Mouse (Mus musculus) ovary, postnatal 10 days (tissue): Measurements from ENCODE around the gene Reln.

ENCODE experiments used
- DNase-seq: peaks from one replicate; pipeline ENCODE4 v3.0.0; 2022; ENCODE audit warnings: low spot score

Reln gene

GRCm38 (mm10) chr5:21934173-21934698 lies 410.3 kb downstream of the Reln start:
- no peak for DNase-seq

GRCm38 (mm10) chr5:21933340-21934075 lies 411.0 kb downstream of the Reln start:
- DNase-seq, result no peak

DNA sequence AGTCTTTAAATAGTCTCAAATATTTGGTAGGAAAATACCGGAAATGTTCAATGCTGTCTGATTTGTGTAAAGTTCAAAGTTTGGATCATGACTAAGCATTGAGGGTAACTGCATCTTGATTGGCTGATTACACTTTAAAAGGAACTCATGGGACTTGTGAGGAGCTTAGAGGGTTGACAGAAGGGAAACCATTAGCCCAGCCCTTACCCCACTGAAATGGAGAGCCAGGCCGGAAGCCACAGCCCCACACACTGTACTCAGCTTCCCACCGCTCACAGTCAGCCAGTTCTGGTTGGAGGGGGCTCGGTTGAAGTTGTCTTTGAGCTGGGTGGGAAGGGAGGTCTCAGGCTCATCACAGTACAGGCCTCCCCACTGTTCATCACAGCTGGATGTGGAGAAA lies 413.4 kb downstream of the Reln start:
- no peak for DNase-seq

GRCm38 (mm10) chr5:21920310-21920709 lies 424.2 kb downstream of the Reln start:
- DNase-seq, result no peak

GRCm38 (mm10) chr5:21919281-21919780 lies 425.2 kb downstream of the Reln start:
- DNase-seq, result no peak

DNA sequence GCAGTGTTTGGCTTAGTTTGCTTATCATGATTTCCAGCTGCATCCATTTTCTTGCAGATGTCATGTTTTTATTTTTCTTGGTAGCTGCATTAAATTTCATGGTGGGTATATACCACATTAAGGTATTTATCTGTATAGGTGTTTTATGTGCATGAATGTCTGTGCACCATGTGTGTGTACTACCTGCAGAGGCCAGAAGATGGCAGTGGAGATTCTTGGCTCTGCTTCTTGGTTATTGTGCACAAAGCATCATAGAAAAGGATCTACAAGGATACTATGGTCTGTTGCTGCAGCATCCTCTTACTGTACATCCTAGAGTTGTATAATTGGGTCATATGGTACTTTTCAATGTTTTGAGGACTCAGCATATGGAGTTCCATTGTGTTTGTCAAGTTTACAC lies 428.5 kb downstream of the Reln start:
- no peak for DNase-seq

GRCm38 (mm10) chr5:21914776-21915175 lies 429.7 kb downstream of the Reln start:
- DNase-seq, result no peak

DNA sequence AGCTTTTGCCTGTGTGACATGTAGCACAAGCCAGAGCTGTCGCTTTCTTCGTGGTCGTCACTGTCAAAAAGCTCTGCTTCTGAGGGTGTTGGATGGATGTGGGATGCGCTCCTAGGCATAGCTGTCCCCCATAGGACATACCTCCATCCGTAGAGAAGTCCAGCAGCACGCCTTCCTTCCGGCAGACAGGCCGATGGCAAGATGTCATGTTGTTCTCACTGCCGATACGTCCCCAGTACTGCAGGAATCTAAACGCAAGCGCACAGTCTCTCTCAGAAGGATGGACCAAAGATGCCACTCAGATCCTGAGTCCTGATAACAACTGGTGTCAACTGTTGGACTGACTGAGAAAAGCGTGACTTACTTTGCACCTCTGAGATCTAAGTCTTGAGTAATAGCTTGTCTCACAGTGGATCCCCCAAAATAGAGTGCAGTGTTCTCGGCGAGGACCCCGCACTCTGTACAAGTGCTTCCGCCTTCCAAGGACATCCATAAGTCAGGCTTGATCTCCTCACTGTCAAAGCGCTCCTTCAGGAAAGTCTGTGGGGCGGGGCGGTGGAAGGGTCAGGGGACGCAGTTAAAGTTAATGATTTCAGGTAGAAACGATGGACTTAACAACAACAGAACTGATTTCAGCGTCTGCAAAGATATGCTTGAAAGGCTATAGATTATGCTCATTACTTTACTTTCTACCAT lies 431.5 kb downstream of the Reln start:
- DNase-seq, result no peak

- DNase-seq, result no peak
Observed at GRCm38 (mm10) chr5:21910726-21911125, 433.8 kb downstream of the Reln start.

GRCm38 (mm10) chr5:21909713-21910112 lies 434.8 kb downstream of the Reln start:
- no peak for DNase-seq

GRCm38 (mm10) chr5:21901411-21901810 lies 443.1 kb downstream of the Reln start:
- DNase-seq, result no peak

GRCm38 (mm10) chr5:21900891-21901290 lies 443.6 kb downstream of the Reln start:
- DNase-seq, result no peak

DNA sequence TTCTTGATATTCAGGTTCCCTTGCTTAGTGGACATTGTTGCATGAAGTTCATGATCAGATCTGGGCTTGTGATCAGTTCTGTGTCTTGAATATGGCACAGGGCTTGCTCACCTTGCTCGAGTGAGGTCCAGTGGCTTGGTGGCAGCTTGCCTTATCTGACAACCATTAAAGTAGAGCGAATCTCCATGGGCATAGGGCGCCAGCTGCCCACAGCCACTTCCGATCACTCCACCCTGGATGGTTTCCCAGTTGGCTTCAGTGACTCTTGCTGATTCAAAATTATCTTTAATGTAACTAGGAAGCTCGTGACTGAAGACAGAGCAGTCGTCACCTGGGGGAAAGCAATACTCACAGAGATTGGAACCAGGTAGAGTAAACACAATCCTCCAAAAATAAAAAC lies 445.6 kb downstream of the Reln start:
- no peak for DNase-seq

DNA sequence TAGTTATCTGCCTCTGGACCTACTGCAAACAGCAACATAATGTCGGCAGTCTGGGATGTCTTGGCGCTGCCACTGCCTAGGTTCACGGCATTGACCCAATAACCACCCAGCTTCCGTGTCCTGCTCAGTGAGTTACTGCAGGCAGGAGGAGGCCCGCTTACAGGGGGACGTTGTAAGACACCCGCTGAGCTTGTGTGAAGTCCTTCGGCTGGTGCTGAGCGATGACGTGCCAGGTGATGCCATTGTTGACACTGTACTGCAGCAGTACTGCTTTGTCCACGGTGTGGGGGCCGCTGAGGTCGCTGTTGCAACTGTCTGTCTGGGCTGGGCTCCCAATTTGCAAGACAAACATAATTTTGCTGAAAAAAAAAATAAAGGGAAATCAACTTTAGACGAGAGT lies 447.9 kb downstream of the Reln start:
- no peak for DNase-seq

GRCm38 (mm10) chr5:21894168-21894567 lies 450.3 kb downstream of the Reln start:
- DNase-seq, result no peak

- no peak for DNase-seq
Observed at GRCm38 (mm10) chr5:21866750-21867149, 477.8 kb downstream of the Reln start.

DNA sequence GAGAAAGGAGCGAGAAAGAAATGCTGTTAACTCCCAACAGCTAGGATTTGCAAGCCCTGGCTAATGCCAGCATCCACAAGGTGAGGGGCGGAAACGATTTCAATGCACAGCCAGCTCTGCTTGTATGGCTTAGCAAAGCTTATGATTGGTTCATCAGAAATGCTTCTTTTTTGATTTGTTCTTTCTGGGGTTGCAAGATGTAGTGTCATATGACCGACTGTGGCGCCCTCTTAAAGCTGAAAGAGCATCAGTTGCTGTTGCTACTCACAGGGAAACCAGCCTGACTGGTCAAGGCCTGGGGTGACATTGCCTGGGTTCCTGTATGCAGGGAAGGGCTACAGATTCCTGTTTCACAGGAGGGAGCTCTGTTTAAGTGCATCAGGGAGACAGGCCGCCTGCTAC lies 478.2 kb downstream of the Reln start:
- no peak for DNase-seq

- no peak for DNase-seq
Observed at GRCm38 (mm10) chr5:21865346-21866107, 479.0 kb downstream of the Reln start, which contains the start of gene Slc26a5. Slc26a5 (minus strand) TSS chr5:21865604.

DNA sequence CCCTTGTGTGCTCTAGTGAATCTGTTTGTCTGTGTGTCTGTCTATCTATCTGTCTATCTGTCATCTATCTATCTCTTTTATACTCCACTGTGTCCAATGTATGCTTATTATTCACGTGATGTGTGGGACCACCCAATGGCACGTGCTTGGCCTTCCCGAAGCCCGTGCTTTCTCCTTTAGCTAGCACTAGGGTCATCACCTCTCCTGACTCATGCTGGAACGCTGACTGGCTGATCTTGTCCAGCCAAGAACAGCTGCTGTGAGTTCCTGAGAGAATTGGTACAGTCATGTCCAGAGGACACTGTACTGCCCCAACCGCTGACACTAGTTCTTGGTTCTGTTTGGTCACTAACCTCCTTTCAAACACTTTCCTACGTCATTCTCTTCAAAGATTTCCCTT lies 485.8 kb downstream of the Reln start:
- no peak for DNase-seq

GRCm38 (mm10) chr5:21851679-21852340 lies 492.7 kb downstream of the Reln start:
- DNase-seq, result no peak

DNA sequence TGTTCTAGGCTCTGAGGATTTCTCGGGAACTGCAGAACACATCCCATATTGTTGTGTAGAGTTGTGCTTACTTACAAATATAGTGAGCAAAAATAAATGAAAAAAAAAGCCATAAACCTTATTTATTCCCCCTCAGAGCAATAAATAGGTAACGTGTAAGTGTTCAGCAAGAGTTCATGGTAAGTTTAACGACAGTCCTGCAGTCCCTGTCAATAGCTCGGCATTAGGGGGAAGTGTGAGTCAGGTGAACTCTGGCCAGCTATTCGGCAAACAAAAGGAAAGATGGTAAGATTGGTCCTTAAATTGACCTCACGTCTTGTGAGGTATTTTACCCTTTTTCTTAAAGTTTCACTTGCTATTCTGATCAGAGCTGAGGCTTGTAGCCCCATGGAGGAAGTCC lies 497.1 kb downstream of the Reln start:
- DNase-seq, result no peak
